Mouse (Mus musculus): Measurements from ENCODE around the gene Ccdc184.

Gene Ccdc184

GRCm38 (mm10) chr15:98195442-98195841 lies 28.5 kb downstream of the Ccdc184 start, which contains the start of gene Olfr288:
Olfr288 (minus strand) TSS chr15:98195542.
- in situ Hi-C loops (cut with MboI; ENCODE audit: unreplicated experiment in 2 of 2), result no loop called here

GRCm38 (mm10) chr15:98209676-98210075 lies 42.7 kb downstream of the Ccdc184 start:
- in situ Hi-C loops (cut with MboI; ENCODE audit: unreplicated experiment in 2 of 2), result no loop called here

- in situ Hi-C loops (cut with MboI; ENCODE audit: unreplicated experiment in 2 of 2), result no loop called here
Measured at GRCm38 (mm10) chr15:98213336-98213870, 46.4 kb downstream of the Ccdc184 start.

GRCm38 (mm10) chr15:98214130-98214529 lies 47.2 kb downstream of the Ccdc184 start:
- in situ Hi-C loops (cut with MboI; ENCODE audit: unreplicated experiment in 2 of 2), result no loop called here
